Mouse (Mus musculus) C2C12 (cell line): ENCODE results near the gene Git2. TPM values are rescaled to one million over a fixed set of nuclear protein-coding genes. Genes with fewer than 3 reads are reported as not detected.
A peak's percentile ranks its signal among the peaks of the same experiment; 100 is the strongest.

Source experiments
- H3K27me3 ChIP-seq: one replicate; pipeline ENCODE4 v1.6.1; 2011; ENCODE audit not compliant: control insufficient read depth, insufficient read depth, insufficient read length
- H3K36me3 ChIP-seq: one replicate; pipeline ENCODE4 v1.6.1; 2011; ENCODE audit not compliant: control insufficient read depth, insufficient read depth
- H3K4me3 ChIP-seq: one replicate; pipeline ENCODE4 v1.5.1; 2011; ENCODE audit warnings: mild to moderate bottlenecking, control low read depth; ENCODE audit not compliant: poor library complexity, insufficient read depth, severe bottlenecking
- H3K79me2 ChIP-seq: one replicate; pipeline ENCODE4 v1.6.1; 2011; ENCODE audit not compliant: control insufficient read depth, insufficient read depth
- H3K79me3 ChIP-seq: one replicate; pipeline ENCODE4 v1.6.1; 2011; ENCODE audit warnings: low read depth, control low read depth
- H3ac ChIP-seq: one replicate; pipeline ENCODE3; 2011; ENCODE audit warnings: low read depth; ENCODE audit not compliant: control insufficient read depth, insufficient read length
- CEBPB ChIP-seq: IDR thresholded peaks from one replicate; pipeline ENCODE4 v1.6.1; 2011; ENCODE audit warnings: low read depth, mild to moderate bottlenecking, control low read depth, moderate library complexity
- CTCF ChIP-seq: IDR thresholded peaks from one replicate; pipeline ENCODE4 v1.5.1; 2011; ENCODE audit not compliant: control insufficient read depth, insufficient read depth, insufficient read length
- FOSL1 ChIP-seq: IDR thresholded peaks from one replicate; pipeline ENCODE4 v1.8.0; 2011; ENCODE audit warnings: mild to moderate bottlenecking, low read length; ENCODE audit not compliant: poor library complexity, insufficient read depth, severe bottlenecking
- MAX ChIP-seq: IDR thresholded peaks from one replicate; pipeline ENCODE4 v1.6.1; 2011; ENCODE audit warnings: mild to moderate bottlenecking, control low read depth
- MYOD1 ChIP-seq: IDR thresholded peaks from one replicate; pipeline ENCODE4 v1.6.1; 2011; ENCODE audit warnings: low read depth; ENCODE audit not compliant: control insufficient read depth, insufficient read length
- MYOG ChIP-seq: IDR thresholded peaks from one replicate; pipeline ENCODE4 v1.6.1; 2011; ENCODE audit not compliant: control insufficient read depth, insufficient read length; ENCODE audit errors: extremely low read depth
- USF1 ChIP-seq: IDR thresholded peaks from one replicate; pipeline ENCODE4 v1.6.1; 2011; ENCODE audit warnings: low read depth, mild to moderate bottlenecking, control low read depth, moderate library complexity
- polyA plus RNA-seq: library from polyadenylated mRNA; unstranded; fragments of >200 nt; fragmentation: generic; extraction: Trizol; gene quantifications from one replicate; pipeline ENCODE4 v1.2.1, GENCODE M21; 2012; ENCODE audit warnings: missing spikeins

The Git2 gene
- polyA plus RNA-seq, 1 experiment = 19.5 TPM

DNA sequence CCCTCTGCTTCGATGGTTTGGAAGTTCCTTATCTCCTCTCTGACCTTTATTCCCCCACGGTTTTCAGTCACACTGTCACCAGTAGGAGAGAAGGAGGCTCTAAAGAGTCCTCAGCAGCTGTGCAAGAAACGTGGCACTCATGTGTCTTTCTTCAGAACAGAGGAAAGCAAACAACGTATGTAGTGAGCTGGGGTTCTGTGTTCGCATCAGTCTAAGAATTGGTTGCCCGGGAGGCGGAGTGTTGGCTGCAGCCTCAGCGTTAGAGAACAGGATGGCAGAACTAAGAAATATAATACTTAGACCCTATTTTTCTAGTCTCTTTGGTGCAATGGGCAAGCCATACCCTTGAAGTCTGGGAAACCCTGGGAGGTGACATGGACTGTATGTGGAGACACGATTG is 7.7 kb upstream of the Git2 start:
- Histone ChIP-seq H3K79me3 (peaks cover 17% of the 10 kb centered on the region), H3K4me3 (no peak overlapping the region), H3K36me3 (peaks cover 6% of the 10 kb centered on the region), H3ac (no peak overlapping the region), H3K27me3 (no peaks in the 10 kb centered on the region), H3K79me2 (peaks cover 56% of the 10 kb centered on the region)
- TF ChIP-seq MAX (no peak), CEBPB (no peak), MYOG (no peak), FOSL1 (no peak), CTCF (no peak), USF1 (no peak), MYOD1 (no peak)

GRCm38 (mm10) chr5:114780912-114781311 is 5.6 kb upstream of the Git2 start:
- Histone ChIP-seq H3K79me3 (peaks cover 22% of the 10 kb centered on the region), H3K4me3 (no peak overlapping the region), H3K27me3 (no peaks in the 10 kb centered on the region), H3K79me2 (peaks cover 77% of the 10 kb centered on the region), H3K36me3 (peaks cover 3% of the 10 kb centered on the region), H3ac (no peak overlapping the region)
- TF ChIP-seq MYOD1 (no peak), MYOG (no peak), CTCF (no peak), MAX (no peak), CEBPB (no peak), FOSL1 (no peak), USF1 (no peak)

GRCm38 (mm10) chr5:114779956-114780489 is 4.7 kb upstream of the Git2 start:
- Histone ChIP-seq H3K36me3 (no peaks in the 10 kb centered on the region), H3K79me2 (peaks cover 86% of the 10 kb centered on the region), H3ac (no peak overlapping the region), H3K27me3 (no peaks in the 10 kb centered on the region), H3K4me3 (no peak overlapping the region), H3K79me3 (peaks cover 29% of the 10 kb centered on the region)
- no peak for TF ChIP-seq CEBPB
- no peak for TF ChIP-seq MAX
- TF ChIP-seq MYOD1 = no peak
- TF ChIP-seq MYOG = no peak
- no peak for TF ChIP-seq FOSL1
- no peak for TF ChIP-seq CTCF
- TF ChIP-seq USF1 = no peak

DNA sequence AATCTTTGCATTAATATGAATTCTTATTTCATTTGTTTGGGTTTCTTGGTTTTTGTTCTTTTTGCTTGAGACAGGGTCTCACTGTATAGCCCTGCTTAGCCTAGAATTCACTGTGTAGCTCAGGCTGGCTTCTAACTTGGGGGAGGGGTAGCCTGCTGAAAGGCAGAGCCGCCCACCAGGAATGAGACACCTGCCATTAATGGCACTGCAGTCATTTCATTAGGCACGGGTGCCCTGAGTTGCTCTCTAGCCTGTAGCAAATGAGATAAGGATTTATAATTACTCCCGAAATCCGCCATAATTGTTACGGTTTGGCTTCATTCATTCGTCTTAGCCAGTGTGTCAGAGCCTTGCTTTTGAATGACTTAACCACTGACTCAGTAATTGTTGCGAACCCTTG is 857 bp upstream of the Git2 start:
- peaks cover 32% of the 10 kb centered on the region for H3K79me3 ChIP-seq
- H3K4me3 ChIP-seq = peak overlapping the region; percentile 89
- H3K27me3 ChIP-seq = no peaks in the 10 kb centered on the region
- H3ac ChIP-seq = no peak overlapping the region
- peaks cover 78% of the 10 kb centered on the region for H3K79me2 ChIP-seq
- TF ChIP-seq MYOD1 = no peak
- no peak for TF ChIP-seq FOSL1
- no peak for TF ChIP-seq CEBPB
- no peak for TF ChIP-seq MAX
- TF ChIP-seq USF1 = no peak
- no peak for TF ChIP-seq CTCF
- no peak for TF ChIP-seq MYOG
- no peaks in the 10 kb centered on the region for H3K36me3 ChIP-seq

DNA sequence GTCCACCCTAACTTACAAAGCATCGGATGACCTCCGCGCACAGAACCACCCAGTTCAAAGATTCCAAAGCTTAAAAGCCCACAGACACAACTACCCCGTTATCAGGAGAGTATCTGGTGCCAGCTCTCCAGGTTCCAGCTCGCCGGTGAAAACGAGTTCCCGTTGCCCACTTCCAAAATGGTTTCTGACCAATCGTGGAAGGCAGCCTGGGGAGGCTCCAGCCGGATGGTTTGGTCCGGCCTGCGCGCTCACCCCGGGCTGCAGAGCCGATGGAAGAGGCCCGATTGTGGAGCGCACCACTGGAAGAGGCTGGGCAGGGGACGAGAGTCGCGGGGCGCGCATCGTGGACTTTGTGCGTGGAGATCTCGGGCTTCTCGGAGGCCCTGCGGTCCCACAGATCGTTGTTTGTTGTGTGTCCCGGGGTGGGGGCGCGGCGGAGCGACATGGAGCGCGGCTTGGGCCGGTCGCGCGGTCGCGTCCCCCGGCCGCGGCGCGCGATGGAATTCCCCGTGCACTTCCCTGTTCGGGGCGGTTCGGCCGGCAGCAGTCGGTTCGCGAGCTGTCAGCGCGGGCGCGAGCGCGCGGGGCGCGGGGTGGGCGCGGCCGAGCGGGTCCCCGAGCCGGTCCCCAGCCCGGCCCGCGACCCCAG is 790 bp downstream of the Git2 start, which contains the start of gene Ankrd13a:
Gene Ankrd13a, plus strand, starts transcription at position 275 of the 649 bp plus-strand sequence.
- H3K4me3 ChIP-seq = peak within 1 kb of the TSS; percentile 89
- H3K36me3 ChIP-seq = no peaks in the 10 kb centered on the region
- H3K79me2 ChIP-seq = peaks cover 80% of the 10 kb centered on the region
- TF ChIP-seq MAX (no peak), MYOD1 (no peak), CEBPB (no peak), CTCF (no peak), MYOG (no peak), FOSL1 (no peak), USF1 (no peak)
- peaks cover 43% of the 10 kb centered on the region for H3K79me3 ChIP-seq
- peak within 1 kb of the TSS; percentile 92 for H3ac ChIP-seq
- H3K27me3 ChIP-seq = no peaks in the 10 kb centered on the region

GRCm38 (mm10) chr5:114773780-114774179 is 1.5 kb downstream of the Git2 start:
- no peak for TF ChIP-seq CTCF
- no peak for TF ChIP-seq MYOG
- no peak for TF ChIP-seq MAX
- TF ChIP-seq CEBPB = no peak
- TF ChIP-seq MYOD1 = no peak
- no peak for TF ChIP-seq FOSL1
- TF ChIP-seq USF1 = no peak
- Histone ChIP-seq H3K36me3 (no peaks in the 10 kb centered on the region), H3K79me3 (peaks cover 49% of the 10 kb centered on the region), H3ac (peak overlapping the region; percentile 53), H3K4me3 (peak overlapping the region; percentile 89), H3K27me3 (no peaks in the 10 kb centered on the region), H3K79me2 (peaks cover 80% of the 10 kb centered on the region)
